Mouse (Mus musculus) embryonic stem cell, embryonic (primary cell): ENCODE data around the gene Mon1b.

Source experiments
- CTCF ChIA-PET, 4 experiments: fragments of 300-600 bp in 2 of 4; fragments of 350-600 bp in 2 of 4; sonication (Branson Sonifier 250); formaldehyde crosslinking; loops; one replicate each; lab custom pipeline; 2022; ENCODE audit warnings: inconsistent platforms in 2 of 4; lab: Charles Lee
- POLR2A ChIA-PET, 4 experiments: fragments of 300-600 bp in 2 of 4; fragments of 350-600 bp in 2 of 4; sonication (Branson Sonifier 250); formaldehyde crosslinking; loops; one replicate each; lab custom pipeline; 2022; ENCODE audit warnings: antibody characterized with exemption in 4 of 4, inconsistent platforms in 1 of 4; lab: Charles Lee

Gene Mon1b

GRCm38 (mm10) chr8:113634670-113635591 lies at the start of gene Mon1b:
Gene Mon1b, plus strand, starts transcription at chr8:113635587.
- ChIA-PET POLR2A (interaction anchor here in 2 of 4 experiments (0.6 to 0.9 kb wide), 3 partner anchors 17 to 804 kb away, joined by 3 to 4 read pairs (median 3); partner anchors contain the start of gene Wwox (in 1 of the 2)), CTCF (interaction anchor here in 1 of 4 experiments (0.9 kb wide), 2 partner anchors 523 to 807 kb away, joined by 3 to 4 read pairs; no protein-coding TSS in a partner anchor)

GRCm38 (mm10) chr8:113598401-113598800 lies 37.0 kb upstream of the Mon1b start:
- ChIA-PET CTCF (no interaction called here), POLR2A (no interaction called here)

- ChIA-PET CTCF (interaction anchor here in 2 of 4 experiments (0.6 to 1.6 kb wide), 2 partner anchors 49 to 225 kb away, joined by 3 to 6 read pairs; no protein-coding TSS in a partner anchor), POLR2A (no interaction called here)
These were observed 2.8 kb upstream of the Mon1b start for GRCm38 (mm10) chr8:113632634-113633033.

DNA sequence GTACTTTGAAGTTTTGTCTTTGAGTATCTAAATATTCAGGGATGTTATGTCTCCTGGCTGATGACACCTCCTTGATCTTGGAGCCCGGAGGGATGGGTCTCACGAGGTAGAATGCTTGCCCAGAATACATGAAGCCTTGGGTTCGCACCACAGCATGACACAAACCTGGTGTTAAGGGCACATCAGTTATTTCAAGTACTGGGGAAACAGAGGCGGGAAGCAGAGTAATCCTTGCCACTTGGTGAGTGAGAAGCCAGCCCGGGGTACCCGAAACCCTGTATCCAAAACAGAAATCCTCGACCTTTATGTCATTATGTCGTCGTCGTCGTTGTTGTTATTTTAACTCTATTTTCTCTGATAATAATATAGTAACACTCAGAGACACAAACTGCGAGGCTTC lies 1.2 kb upstream of the Mon1b start:
- CTCF ChIA-PET = no interaction called here
- POLR2A ChIA-PET = no interaction called here

DNA sequence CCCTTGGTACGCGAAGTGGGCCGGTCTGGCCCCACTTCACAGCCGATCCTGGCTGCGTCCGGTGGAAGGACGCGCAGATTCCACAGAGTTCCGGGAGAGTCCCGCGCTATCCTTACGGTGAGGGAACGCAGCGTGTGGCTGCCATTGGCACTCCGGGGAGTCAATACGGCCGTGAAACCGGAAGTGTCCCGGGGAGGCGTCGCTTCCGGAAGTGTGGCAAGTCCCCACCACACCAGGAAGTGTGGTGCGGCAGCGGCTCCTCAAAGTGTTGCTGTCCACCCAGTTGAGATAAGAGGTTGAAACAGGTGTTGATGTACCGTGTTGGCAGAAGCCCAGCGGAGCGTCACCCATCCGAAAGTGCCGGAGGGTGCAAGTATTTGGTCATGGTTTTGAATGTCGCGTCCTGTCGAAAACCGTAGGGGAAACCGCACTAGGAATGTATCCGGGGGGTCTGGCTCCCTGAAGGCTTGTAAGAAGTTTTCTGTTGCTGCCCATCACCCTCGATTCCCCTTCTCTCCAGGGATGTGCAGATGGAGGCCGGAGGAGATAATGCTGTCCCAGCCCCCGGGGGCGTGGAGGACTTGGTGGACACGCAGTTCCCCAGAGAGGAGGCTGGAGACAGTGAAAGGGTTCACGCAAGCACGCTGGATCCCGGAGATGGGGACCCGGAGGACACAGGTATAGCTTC lies 349 bp downstream of the Mon1b start:
- ChIA-PET POLR2A (interaction anchor here in 3 of 4 experiments (0.7 to 0.9 kb wide), 4 partner anchors 16 to 1823 kb away, joined by 3 to 5 read pairs (median 4); no protein-coding TSS in a partner anchor), CTCF (interaction anchor here in 2 of 4 experiments (0.7 to 1.0 kb wide), 4 partner anchors 29 to 806 kb away, joined by 3 to 4 read pairs (median 3); no protein-coding TSS in a partner anchor)

- POLR2A ChIA-PET = interaction anchor here in 3 of 4 experiments (0.7 kb wide), 3 partner anchors 235 to 1822 kb away, joined by 3 to 5 read pairs (median 4); no protein-coding TSS in a partner anchor
- CTCF ChIA-PET = interaction anchor here in 2 of 4 experiments (0.7 to 1.0 kb wide), 2 partner anchors 29 to 81 kb away, joined by 3 read pairs; no protein-coding TSS in a partner anchor
These were observed 867 bp downstream of the Mon1b start for GRCm38 (mm10) chr8:113636280-113636628.

DNA sequence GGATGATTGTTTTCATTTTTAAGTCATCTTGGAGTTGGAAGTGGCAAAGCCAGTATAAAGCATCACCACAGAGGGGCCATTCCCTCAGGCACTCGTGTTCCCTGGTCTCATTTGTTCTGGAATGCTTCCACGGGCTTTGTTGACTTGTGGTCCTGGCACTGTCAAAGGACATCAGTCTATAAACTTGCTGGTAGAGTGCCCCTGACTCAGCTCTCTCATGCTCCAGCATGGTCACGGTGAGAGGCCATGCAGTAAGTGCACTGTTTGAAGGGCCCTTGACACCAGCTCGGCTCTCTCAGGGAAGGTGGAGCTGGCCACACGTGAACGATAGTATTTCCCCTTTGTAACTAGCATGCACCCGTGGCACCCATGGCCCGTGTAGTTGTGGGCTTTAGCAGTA lies 5.0 kb downstream of the Mon1b start:
- ChIA-PET POLR2A (no interaction called here), CTCF (no interaction called here)

- POLR2A ChIA-PET = no interaction called here
- CTCF ChIA-PET = no interaction called here
These were observed 7.5 kb downstream of the Mon1b start, which contains the start of gene Syce1l for GRCm38 (mm10) chr8:113642926-113643325. Gene Syce1l, plus strand, starts transcription at chr8:113643213.

DNA sequence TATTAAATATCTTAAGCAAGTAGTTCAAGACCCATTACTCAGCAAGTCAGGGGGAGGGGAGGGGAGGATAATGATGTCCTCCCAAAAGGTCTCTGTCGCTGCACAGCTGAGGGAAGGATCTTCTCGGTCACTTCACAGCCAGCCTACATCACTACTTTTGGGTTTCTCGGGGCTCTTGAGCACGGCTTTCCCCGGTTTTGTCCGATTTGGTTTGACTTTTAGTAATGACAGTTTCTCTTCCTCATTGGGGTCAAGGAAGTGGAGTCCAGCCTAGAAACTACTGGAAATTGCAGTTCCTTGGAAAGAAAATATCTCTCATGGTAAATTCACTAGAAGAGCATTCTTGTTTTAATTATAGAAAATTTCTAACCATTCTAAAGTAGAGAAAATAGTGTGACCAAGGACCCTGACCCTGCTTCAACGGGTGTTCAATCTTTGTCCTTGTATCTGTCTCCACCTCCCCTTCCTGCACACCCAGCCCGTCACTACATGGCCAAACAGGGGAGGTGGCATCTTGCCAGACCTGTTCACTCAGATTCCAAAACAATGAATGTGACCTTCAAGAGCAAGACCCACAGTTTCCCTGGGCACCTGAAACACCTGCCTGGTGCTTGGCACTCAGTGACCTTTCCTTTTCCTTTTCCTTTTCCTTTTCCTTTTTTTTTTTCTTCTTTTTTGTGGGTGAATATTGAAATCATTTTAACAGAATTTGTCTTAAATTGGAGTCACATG lies 8.3 kb downstream of the Mon1b start:
- ChIA-PET POLR2A (no interaction called here), CTCF (interaction anchor here in 1 of 4 experiments (0.5 kb wide), 1 partner anchor 280 kb away, joined by 3 read pairs; no protein-coding TSS in a partner anchor)

DNA sequence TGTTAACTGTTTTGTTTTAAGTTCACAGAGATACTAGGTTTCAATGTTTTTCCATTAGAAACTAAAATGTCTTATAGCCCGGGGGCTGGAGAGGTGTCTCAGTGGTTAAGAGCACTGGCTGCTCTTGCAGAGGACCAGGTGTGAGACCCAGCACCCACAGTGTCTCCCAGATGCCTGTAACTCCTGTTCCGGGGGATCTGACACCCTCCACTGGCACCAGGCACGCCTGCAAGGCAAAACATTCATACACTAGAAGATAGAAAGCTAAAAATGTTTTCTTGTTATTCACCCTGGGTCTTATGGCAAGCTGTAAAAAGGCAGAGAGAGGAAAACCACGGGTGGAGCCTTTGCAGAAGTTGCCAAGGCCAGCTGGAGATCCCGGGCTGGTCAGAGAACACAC lies 9.8 kb downstream of the Mon1b start:
- ChIA-PET POLR2A (no interaction called here), CTCF (no interaction called here)

DNA sequence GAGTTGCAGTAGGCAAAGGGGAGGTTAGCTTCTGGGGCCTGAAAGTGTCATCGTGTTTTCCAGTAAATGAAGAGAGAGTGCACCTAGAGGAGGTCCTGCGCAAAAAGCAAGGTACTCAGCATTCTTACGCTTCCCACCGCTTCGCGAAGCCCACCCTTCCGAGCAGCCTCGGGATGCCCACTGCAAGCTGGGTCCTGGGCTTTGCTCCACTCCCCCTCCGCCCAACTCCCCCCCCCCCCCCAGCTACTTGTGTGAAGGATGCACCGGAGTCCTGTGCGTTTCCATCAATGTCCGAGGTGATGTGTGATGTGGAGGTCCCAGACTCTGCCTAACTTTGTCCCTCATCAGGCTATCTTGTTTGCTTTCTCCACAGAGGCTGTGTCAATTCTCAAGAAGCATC lies 17.1 kb downstream of the Mon1b start:
- ChIA-PET CTCF (interaction anchor here in 1 of 4 experiments (0.6 kb wide), 1 partner anchor 1728 kb away, joined by 3 read pairs; no protein-coding TSS in a partner anchor), POLR2A (no interaction called here)

DNA sequence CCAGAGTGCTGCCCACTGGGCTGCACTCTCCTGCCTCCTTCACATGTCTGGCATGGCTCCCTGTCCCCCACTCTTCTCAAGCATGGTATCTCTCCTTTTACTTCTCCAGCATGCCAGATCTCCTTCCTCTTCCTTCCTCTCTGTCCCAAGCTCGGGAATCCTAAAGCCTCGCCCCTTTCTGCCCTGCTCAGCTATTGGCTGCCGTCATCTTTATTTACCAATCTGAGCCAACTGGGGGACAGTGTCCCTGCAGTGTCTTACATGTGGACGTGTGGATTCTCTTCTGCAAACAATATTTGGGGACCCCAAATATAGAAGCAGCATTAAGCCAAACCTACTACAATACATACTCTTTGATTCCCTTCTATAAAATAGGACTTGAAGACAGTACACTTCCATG lies 17.8 kb downstream of the Mon1b start:
- CTCF ChIA-PET = interaction anchor here in 1 of 4 experiments (0.6 kb wide), 1 partner anchor 1729 kb away, joined by 3 read pairs; no protein-coding TSS in a partner anchor
- POLR2A ChIA-PET = no interaction called here

DNA sequence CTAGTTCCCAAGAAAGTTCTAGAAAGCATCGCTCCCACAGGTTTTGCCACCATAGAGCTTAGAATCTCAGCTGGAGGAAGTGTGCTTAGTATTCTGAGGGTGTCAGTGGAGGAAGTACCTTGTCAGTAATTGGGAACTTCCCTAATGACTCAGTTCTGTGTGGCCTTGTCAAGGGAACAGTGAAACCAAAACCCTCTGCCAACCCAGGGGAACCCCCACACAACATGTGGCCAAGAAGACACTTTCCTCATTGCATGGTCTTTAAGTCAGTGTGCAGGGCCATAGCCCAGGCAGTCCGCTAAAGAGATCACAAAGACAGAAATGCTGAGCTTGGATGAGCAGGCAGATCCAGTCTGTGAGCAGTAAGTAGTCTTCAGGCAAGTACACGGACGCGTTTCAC lies 20.8 kb downstream of the Mon1b start:
- CTCF ChIA-PET = interaction anchor here in 2 of 4 experiments (0.6 kb wide), 2 partner anchors 155 to 409 kb away, joined by 4 read pairs; no protein-coding TSS in a partner anchor
- POLR2A ChIA-PET = no interaction called here

DNA sequence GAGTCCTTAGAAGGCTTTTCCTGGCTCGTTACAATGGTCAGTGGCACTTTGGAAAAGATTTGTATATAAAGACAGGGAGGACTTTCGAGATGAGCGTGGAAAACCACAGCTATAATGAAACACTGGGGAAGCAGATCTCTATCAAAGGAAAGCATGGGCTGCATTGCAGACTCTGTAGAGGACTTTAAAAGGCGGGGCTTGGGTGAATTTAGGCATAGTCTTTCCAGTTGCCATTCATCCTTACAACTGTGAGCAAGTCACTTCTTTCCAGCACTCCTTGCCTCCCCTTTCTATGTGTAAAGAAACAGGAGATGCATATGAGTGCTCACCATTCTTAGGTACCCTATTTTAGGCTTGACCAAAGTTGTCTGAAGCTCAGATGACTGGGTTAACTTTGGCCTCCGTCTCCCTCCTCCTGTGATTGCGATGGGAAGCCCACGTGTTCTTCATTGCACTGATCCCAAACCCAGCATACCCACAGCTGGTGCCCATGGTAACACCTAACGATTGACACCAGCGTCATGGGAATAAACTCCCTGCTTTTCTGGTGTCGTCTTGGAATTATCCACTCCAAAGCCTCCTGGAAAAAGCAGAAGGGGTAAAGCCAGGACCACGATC lies 21.4 kb downstream of the Mon1b start:
- CTCF ChIA-PET = interaction anchor here in 1 of 4 experiments (0.6 kb wide), 1 partner anchor 408 kb away, joined by 4 read pairs; no protein-coding TSS in a partner anchor
- POLR2A ChIA-PET = no interaction called here

DNA sequence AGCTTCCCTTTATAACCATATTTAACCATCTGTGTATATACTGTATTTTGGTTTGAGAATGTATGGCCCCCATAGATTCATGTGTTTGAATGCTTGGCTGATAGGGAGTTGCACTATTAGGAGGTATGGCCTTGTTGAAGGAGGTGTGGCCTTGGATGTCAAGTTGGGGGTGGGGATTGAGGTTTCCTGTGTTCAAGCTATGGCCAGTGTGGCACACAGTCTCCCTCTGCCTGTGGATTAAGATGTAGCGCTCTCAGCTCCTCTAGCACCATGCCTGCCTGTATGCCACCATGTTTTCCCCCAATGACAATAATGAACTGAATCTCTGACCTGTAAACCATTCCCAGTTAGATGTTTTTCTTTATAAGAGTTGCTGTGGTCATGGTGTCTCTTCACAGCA lies 24.7 kb downstream of the Mon1b start:
- ChIA-PET CTCF (interaction anchor here in 1 of 4 experiments (0.6 kb wide), 1 partner anchor 296 kb away, joined by 4 read pairs; no protein-coding TSS in a partner anchor), POLR2A (no interaction called here)

GRCm38 (mm10) chr8:113664544-113664943 lies 29.2 kb downstream of the Mon1b start:
- ChIA-PET CTCF (interaction anchor here (0.5 to 3.5 kb wide), 48 partner anchors 23 to 1888 kb away, joined by 3 to 27 read pairs (median 4); partner anchors contain the start of genes Wwox (in 4 of the 4) and Adamts18 (in 1 of the 4)), POLR2A (interaction anchor here in 2 of 4 experiments (0.6 to 0.9 kb wide), 2 partner anchors 71 to 410 kb away, joined by 3 read pairs; no protein-coding TSS in a partner anchor)

- POLR2A ChIA-PET = interaction anchor here in 1 of 4 experiments (0.9 kb wide), 1 partner anchor 71 kb away, joined by 3 read pairs; no protein-coding TSS in a partner anchor
- CTCF ChIA-PET = interaction anchor here (0.5 to 3.5 kb wide), 43 partner anchors 22 to 1526 kb away, joined by 3 to 27 read pairs (median 4); partner anchors contain the start of genes Wwox (in 3 of the 4) and Adamts18 (in 1 of the 4)
These were observed 29.6 kb downstream of the Mon1b start for GRCm38 (mm10) chr8:113665036-113665435.
